Mouse (Mus musculus) central nervous system, embryonic 14 days (tissue): ENCODE measurements around the gene Parvb. TPM values are rescaled to one million over a fixed set of nuclear protein-coding genes. Genes with fewer than 3 reads are reported as not detected.

Experiments
- polyA plus RNA-seq: library from polyadenylated mRNA; depleted of rRNA; stranded (reverse); fragments of >200 nt; gene quantifications from 2 replicates; pipeline ENCODE4 v1.2.3, GENCODE M21; 2012; rRNA removed

Parvb gene
- polyA plus RNA-seq = 11.3 and 15.9 TPM in 2 replicates

DNA sequence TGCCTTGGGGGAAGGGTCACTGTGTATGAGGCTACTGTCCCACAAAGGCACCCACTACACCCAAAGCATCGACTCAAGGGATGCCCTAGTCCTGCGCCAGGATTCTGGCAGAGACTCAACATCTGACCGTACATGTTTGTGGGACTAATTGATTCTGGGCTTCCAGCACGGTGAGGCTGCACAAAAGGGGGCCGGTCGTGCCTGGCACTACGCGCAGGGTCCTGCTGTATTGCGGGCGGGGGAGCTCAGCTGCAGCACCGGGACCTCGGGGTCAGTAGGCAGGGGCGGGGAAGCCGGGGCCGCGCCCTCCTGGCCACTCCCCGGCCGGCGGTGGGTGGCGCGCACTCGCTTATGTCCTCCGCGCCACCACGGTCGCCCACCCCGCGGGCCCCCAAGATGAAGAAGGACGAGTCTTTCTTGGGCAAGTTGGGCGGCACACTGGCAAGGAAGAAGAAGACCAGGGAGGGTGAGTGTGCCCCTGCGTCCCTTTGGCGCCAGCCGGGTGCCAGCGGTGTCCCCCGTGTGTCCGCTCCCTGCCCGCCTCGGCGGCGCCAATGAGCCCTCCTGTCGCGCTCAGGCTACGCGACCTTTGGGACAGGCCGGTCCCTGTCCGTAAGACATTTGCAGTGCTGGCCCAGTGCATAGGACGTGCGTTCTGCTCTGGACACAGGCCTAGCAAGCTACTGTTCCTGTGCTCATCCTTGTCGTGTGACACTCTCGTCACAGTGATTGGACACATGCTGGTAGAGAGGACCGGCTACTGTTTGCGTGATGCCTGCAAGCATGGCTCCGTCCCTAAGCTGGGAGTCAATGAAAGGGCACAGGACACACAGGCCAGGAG is at the start of gene Parvb:
TSS of gene Parvb (plus strand) at position 323 of the 841 bp plus-strand sequence.

DNA sequence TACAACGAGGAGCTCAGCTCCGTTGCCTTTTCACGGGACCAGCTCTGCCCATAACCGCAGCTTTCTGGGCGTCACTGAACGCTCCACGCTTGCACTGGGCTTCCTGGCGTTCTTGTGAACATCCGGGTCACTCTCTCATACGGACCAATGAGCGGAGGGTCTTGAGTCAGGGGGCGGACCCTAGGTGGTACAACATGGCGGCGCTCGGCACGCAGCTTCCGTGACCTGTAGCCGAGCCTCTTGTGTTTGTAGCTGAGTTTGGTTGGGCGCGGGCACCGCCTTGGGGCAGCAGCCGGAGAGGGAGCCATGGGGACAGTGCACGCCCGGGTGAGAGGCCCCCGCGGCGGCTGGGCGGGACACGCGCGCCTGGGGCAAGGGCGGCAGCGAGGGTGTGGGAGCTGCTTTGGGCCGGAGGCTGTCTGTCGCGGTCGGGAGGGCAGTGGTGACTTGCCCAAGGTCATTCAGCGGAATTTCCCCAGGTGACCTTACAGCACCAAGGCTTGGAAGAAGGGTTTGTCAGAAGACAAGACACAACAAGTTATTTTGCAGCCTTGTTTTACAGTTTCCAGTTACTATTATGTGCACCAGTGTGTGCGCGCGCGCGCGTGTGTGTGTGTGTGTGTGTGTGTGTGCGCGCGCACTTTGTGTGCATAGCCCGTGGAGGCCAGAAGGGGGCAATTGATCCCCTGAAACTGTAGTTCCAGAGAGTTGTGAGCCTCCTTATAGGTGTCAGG is 39.6 kb upstream of the Parvb start, which contains the start of gene Samm50:
TSS of gene Samm50 (plus strand) at position 184 of the 734 bp plus-strand sequence.

DNA sequence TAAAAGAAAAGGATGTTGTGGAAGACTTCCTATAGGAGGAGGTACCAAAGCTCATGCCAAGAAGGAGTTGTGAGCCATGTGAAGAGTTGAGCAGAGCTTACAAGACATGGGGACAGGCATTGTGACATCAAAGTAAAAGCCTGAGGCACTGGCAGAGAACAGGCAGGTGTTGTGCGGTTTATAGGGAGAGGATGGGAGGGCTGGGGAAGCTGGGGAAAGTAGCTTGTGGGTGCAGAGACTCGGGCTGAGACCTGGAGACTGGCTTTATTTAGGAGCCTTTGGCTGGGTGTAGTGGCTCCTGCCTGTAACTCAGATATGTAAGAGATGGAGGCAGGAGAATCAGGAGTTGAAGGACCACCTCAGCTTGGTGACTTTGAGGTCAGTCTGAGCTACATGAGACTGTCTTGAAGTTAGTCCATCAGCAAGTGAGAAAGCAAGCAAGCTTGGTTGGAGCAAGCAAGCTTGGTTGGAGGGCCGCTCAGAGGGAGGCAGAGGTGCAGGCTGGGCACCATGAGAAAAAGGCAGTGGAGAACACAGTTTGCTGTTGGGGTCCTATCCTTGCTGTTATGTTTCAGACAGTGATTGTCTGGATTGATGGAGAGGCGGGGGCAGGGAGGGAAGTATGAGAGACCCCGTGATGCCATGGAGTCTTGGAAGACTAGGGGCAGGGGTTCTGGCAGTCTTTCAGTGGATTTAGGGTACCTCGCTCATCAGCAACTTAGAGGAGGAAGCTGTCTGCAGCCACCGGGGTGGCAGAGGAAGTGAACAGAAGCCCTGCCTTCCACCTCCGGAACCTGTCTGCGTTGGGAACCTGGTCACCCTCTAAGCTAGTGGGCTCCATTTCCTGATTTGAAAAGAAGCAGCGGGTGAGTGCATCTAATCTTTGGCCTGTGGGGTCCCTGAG is 92.4 kb downstream of the Parvb start, which contains the start of gene Parvg:
TSS of gene Parvg (plus strand) at position 61 of the 904 bp plus-strand sequence.

Other genes with a start within 250 kb of the Parvb start
- 0.93 and 1.6 TPM in 2 replicates for gene Efcab6, start 166.7 kb upstream of the Parvb start, polyA plus RNA-seq
- gene Sult4a1, start 126.3 kb upstream of the Parvb start, polyA plus RNA-seq = 81.3 and 85.5 TPM in 2 replicates
- gene Pnpla5, start 108.9 kb upstream of the Parvb start, polyA plus RNA-seq = not detected in 2 replicates
- 9.5 and 10.9 TPM in 2 replicates for gene Pnpla3, start 64.2 kb upstream of the Parvb start, polyA plus RNA-seq
- gene Samm50, start 39.8 kb upstream of the Parvb start, polyA plus RNA-seq = 27.2 and 29.6 TPM in 2 replicates
- gene Parvg, start 92.0 kb downstream of the Parvb start, polyA plus RNA-seq = 1.3 and 1.9 TPM in 2 replicates
- 21.7 and 25.2 TPM in 2 replicates for gene Shisal1, start 215.1 kb downstream of the Parvb start, polyA plus RNA-seq